Mouse (Mus musculus) cortical plate, adult 2 months (tissue): ENCODE data around the gene Foxl1.

ENCODE experiments used
- CTCF ChIP-seq: fragments of 200-500 bp; IDR thresholded peaks from 2 replicates; pipeline ENCODE4 v1.5.1; 2011; ENCODE audit warnings: mild to moderate bottlenecking, control low read depth, low read length; ENCODE audit not compliant: insufficient read depth; ENCODE audit errors: extremely low read depth
- POLR2A ChIP-seq: fragments of 200-500 bp; IDR thresholded peaks from 2 replicates; pipeline ENCODE4 v1.6.1; 2011; ENCODE audit warnings: mild to moderate bottlenecking, low read length, control low read depth; ENCODE audit not compliant: insufficient read depth; ENCODE audit errors: extremely low read depth

DNA sequence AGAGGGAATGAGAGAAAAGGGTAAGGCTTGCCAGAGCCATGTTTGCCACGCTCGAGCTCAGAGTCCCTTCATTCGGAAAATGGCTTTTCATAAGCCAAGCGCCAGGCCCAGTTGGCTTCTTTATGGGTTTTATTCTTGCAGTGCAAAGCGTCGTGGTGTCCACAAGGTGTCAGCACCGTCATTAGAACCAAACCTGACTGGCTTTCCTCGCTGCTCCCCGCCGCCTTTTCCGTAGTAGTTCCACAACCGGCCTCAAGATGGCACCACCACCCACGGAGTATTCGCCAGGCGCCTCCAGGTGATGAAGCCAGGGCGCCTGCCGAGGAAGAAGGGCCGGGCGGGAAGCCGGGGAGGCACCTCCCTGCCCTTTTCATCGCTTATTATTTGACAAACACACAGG, 14.5 kb upstream of the Foxl1 start:
- TF ChIP-seq POLR2A = no peak
- TF ChIP-seq CTCF = peak; percentile 99
